Mouse (Mus musculus): ENCODE results near the gene Rtn3. TPM values are rescaled to one million over a fixed set of nuclear protein-coding genes. Genes with fewer than 3 reads are reported as not detected.

Gene Rtn3
- polyA plus RNA-seq, 1 experiment from 2014 or later = 103 TPM

- WGBS = 72% methylated on average over 8 of the region's 8 CpGs
- peaks cover 99% of the 10 kb centered on the region for H3K36me3 ChIP-seq
- no peak overlapping the region for H3K27ac ChIP-seq
- peaks cover 9% of the 10 kb centered on the region; the same call in 1 of the 2 replicates for H3K27me3 ChIP-seq (ENCODE audit: low read depth, poor library complexity, severe bottlenecking)
- no peak overlapping the region for H3K4me3 ChIP-seq
- H3K4me1 ChIP-seq = peaks cover 45% of the 10 kb centered on the region
- DNase-seq (ENCODE audit: low spot score) = no peak
- no peaks in the 10 kb centered on the region for H3K9me3 ChIP-seq (replicated peaks)
Measured at GRCm38 (mm10) chr19:7424590-7425397, 58.3 kb downstream of the Rtn3 start.

- no peak for DNase-seq (ENCODE audit: low spot score)
- peaks cover 94% of the 10 kb centered on the region for H3K36me3 ChIP-seq
- 69% methylated on average over 7 of the region's 7 CpGs for WGBS
- peaks cover 52% of the 10 kb centered on the region for H3K4me1 ChIP-seq
- no peaks in the 10 kb centered on the region for H3K9me3 ChIP-seq (replicated peaks)
- no peak overlapping the region for H3K4me3 ChIP-seq
- no peak overlapping the region for H3K27ac ChIP-seq
- H3K27me3 ChIP-seq (ENCODE audit: low read depth, poor library complexity, severe bottlenecking) = peaks cover 9% of the 10 kb centered on the region; the same call in 1 of the 2 replicates
Measured at GRCm38 (mm10) chr19:7424131-7424530, 59.0 kb downstream of the Rtn3 start.

GRCm38 (mm10) chr19:7423656-7424030 is 59.4 kb downstream of the Rtn3 start:
- no peak for DNase-seq (ENCODE audit: low spot score)
- Histone ChIP-seq H3K27ac (peak overlapping the region; percentile 57; the same call in 1 of the 2 replicates), H3K27me3 (ENCODE audit: low read depth, poor library complexity, severe bottlenecking) (peaks cover 9% of the 10 kb centered on the region; the same call in 1 of the 2 replicates), H3K4me1 (peaks cover 57% of the 10 kb centered on the region), H3K4me3 (peak overlapping the region; percentile 38), H3K9me3 (replicated peaks) (no peaks in the 10 kb centered on the region), H3K36me3 (peaks cover 89% of the 10 kb centered on the region)
- 27% methylated on average over 16 of the region's 16 CpGs for WGBS

- peaks cover 57% of the 10 kb centered on the region for H3K4me1 ChIP-seq
- no peaks in the 10 kb centered on the region for H3K9me3 ChIP-seq (replicated peaks)
- H3K27ac ChIP-seq = peak overlapping the region; percentile 57
- peaks cover 9% of the 10 kb centered on the region; the same call in 1 of the 2 replicates for H3K27me3 ChIP-seq (ENCODE audit: low read depth, poor library complexity, severe bottlenecking)
- H3K36me3 ChIP-seq = peaks cover 84% of the 10 kb centered on the region
- H3K4me3 ChIP-seq = peak overlapping the region; percentile 38
- 17% methylated on average over 51 of the region's 51 CpGs for WGBS
- DNase-seq (ENCODE audit: low spot score) = peak; percentile 69
Measured at GRCm38 (mm10) chr19:7423028-7423655, 59.9 kb downstream of the Rtn3 start.

- DNase-seq (ENCODE audit: low spot score) = no peak
- H3K4me1 ChIP-seq = peaks cover 57% of the 10 kb centered on the region
- WGBS = 9% methylated on average over 35 of the region's 35 CpGs
Measured at GRCm38 (mm10) chr19:7422656-7423027, 60.4 kb downstream of the Rtn3 start.

GRCm38 (mm10) chr19:7421602-7422591 is 61.2 kb downstream of the Rtn3 start:
- H3K36me3 ChIP-seq = peaks cover 73% of the 10 kb centered on the region
- peak overlapping the region; percentile 38 for H3K4me3 ChIP-seq
- H3K4me1 ChIP-seq = peaks cover 59% of the 10 kb centered on the region
- peak; percentile 82 for DNase-seq (ENCODE audit: low spot score)
- H3K27me3 ChIP-seq (ENCODE audit: low read depth, poor library complexity, severe bottlenecking) = peaks cover 9% of the 10 kb centered on the region; the same call in 1 of the 2 replicates
- 8% methylated on average over 48 of the region's 48 CpGs for WGBS
- peak overlapping the region; percentile 57 for H3K27ac ChIP-seq
- no peaks in the 10 kb centered on the region for H3K9me3 ChIP-seq (replicated peaks)

More at GRCm38 (mm10) chr19:7422656-7423027, 60.4 kb downstream of the Rtn3 start:
- H3K27ac ChIP-seq = peak overlapping the region; percentile 57
- H3K9me3 ChIP-seq (replicated peaks) = no peaks in the 10 kb centered on the region
- H3K36me3 ChIP-seq = peaks cover 79% of the 10 kb centered on the region
- peaks cover 9% of the 10 kb centered on the region; the same call in 1 of the 2 replicates for H3K27me3 ChIP-seq (ENCODE audit: low read depth, poor library complexity, severe bottlenecking)
- peak overlapping the region; percentile 38 for H3K4me3 ChIP-seq

- H3K27ac ChIP-seq = peak overlapping the region; percentile 57; the same call in 1 of the 2 replicates
- H3K27me3 ChIP-seq (ENCODE audit: low read depth, poor library complexity, severe bottlenecking) = peaks cover 9% of the 10 kb centered on the region; the same call in 1 of the 2 replicates
- no peaks in the 10 kb centered on the region for H3K9me3 ChIP-seq (replicated peaks)
- H3K4me1 ChIP-seq = peaks cover 67% of the 10 kb centered on the region
- DNase-seq (ENCODE audit: low spot score) = peak; percentile 43
- H3K36me3 ChIP-seq = peaks cover 67% of the 10 kb centered on the region
- H3K4me3 ChIP-seq = peak overlapping the region; percentile 38
- whole genome bisulfite sequencing = 51% methylated on average over 27 of the region's 27 CpGs
Measured at GRCm38 (mm10) chr19:7420841-7421601, 62.1 kb downstream of the Rtn3 start.

GRCm38 (mm10) chr19:7420108-7420507 is 63.0 kb downstream of the Rtn3 start:
- Histone ChIP-seq H3K27me3 (ENCODE audit: low read depth, poor library complexity, severe bottlenecking) (peaks cover 9% of the 10 kb centered on the region; the same call in 1 of the 2 replicates), H3K4me3 (peak overlapping the region; percentile 93), H3K9me3 (replicated peaks) (no peaks in the 10 kb centered on the region), H3K27ac (no peak overlapping the region), H3K36me3 (peaks cover 59% of the 10 kb centered on the region), H3K4me1 (peaks cover 72% of the 10 kb centered on the region)
- WGBS = 72% methylated on average over 12 of the region's 12 CpGs
- no peak for DNase-seq (ENCODE audit: low spot score)

- peak overlapping the region; percentile 93 for H3K4me3 ChIP-seq
- peaks cover 9% of the 10 kb centered on the region; the same call in 1 of the 2 replicates for H3K27me3 ChIP-seq (ENCODE audit: low read depth, poor library complexity, severe bottlenecking)
- peaks cover 49% of the 10 kb centered on the region for H3K36me3 ChIP-seq
- H3K9me3 ChIP-seq (replicated peaks) = no peaks in the 10 kb centered on the region
- peaks cover 70% of the 10 kb centered on the region for H3K4me1 ChIP-seq
- H3K27ac ChIP-seq = peak overlapping the region; percentile 99; the same call in 1 of the 2 replicates
- 41% methylated on average over 6 of the region's 6 CpGs for WGBS
- no peak for DNase-seq (ENCODE audit: low spot score)
Measured at GRCm38 (mm10) chr19:7419134-7419533, 63.9 kb downstream of the Rtn3 start.

GRCm38 (mm10) chr19:7417911-7418849 is 64.9 kb downstream of the Rtn3 start:
- H3K4me3 ChIP-seq = peak overlapping the region; percentile 93
- peak; percentile 92 for DNase-seq (ENCODE audit: low spot score)
- no peaks in the 10 kb centered on the region for H3K9me3 ChIP-seq (replicated peaks)
- H3K27ac ChIP-seq = peak overlapping the region; percentile 99
- H3K36me3 ChIP-seq = peaks cover 40% of the 10 kb centered on the region
- under 1% methylated on average over 59 of the region's 59 CpGs for WGBS
- peaks cover 9% of the 10 kb centered on the region; the same call in 1 of the 2 replicates for H3K27me3 ChIP-seq (ENCODE audit: low read depth, poor library complexity, severe bottlenecking)
- H3K4me1 ChIP-seq = peaks cover 60% of the 10 kb centered on the region

Measured in limb, embryonic 10.5 days (tissue).